Mouse (Mus musculus) megakaryocyte-erythroid progenitor cell, adult 5-6 weeks (primary cell): ENCODE measurements at regions not wholly inside any gene's neighbourhood (a gene's known extent, or its start where the extent isn't known, plus 50 kb on each side); places are given as distances from the start of the nearest gene placed in this dataset.

ENCODE experiments used
- ATAC-seq: replicated peaks from 2 replicates; pipeline ENCODE4 v1.8.0; 2016; ENCODE audit warnings: mild to moderate bottlenecking, inconsistent platforms; ENCODE audit not compliant: severe bottlenecking, poor library complexity, low FRiP score, low TSS enrichment

DNA sequence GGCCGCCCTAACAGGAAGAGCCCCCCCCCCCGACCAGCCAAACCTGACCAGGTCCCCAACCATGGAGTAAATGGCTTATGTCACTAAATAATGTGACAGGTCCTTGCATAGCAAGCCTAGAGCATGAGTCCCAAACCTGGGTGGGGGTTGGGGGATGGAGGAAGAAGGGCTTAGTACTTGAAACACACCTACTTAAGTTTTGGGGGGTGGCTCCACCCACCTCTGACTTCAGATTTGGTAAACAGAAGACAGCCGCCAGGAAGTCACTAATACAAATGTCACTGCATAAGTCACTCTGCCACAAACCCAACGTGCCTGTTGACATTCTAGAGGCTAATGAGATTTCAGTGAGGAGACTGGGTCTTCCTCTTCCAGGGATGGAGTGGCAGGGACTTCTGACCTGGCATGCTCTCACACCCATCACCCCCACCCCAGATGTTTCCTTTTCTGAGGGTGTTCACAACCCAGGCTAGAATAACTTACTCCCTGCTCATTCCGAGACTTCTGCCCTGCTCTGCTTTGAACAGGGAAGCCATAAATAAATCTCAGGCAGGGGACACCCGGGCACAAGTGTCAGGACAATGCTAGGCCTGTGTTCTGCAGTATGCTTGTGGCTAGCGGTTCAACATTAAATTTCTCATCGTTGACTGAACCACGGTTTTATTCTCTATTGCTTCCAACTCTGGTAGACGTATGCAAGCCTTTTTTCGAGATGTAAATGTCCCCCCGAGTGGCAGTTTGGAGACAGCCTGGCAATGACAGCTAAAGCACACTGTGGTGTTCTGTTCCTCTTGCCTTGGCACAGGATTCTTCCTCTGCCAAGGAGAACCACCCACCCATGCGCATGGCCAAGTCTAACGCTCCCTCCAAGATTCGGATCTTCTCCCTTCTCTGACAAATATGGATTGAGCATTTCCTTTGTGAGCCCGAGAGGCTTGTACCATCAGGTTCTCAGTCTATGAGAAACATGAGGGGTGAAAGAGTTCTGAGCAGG is 161.6 kb upstream of the Dyrk2 start:
- ATAC-seq, result no peak

DNA sequence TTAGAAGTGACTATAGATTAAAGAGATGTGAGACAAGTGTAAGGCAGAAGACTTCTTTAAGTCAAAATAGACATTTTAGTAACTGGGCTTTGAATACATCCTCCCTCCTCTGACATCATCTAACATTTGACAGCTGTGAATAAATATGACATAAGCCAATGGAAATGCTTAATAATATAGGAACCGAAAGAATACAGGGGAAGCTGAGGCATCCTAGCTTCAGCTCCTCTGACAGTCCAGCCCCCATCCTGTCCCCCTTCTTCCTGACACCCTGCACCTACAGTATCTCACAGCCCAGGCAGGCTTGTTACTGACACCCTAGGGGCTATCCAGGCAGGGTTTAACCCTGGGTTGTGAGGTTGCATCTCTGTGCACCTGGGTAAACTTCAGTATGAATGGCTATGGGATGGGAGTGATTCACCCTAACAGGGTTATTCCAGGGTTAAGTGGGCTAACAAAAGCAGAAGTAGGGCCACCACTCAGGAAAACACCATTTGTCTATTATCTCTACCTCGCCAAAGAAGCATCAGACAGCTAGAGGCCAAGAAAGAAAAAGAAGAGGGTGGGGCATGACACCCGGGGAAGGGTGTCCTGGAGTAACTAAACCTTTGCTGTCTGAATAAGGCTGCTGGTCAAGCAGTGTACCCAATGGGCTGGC is 158.6 kb upstream of the Dyrk2 start:
- ATAC-seq, result no peak

DNA sequence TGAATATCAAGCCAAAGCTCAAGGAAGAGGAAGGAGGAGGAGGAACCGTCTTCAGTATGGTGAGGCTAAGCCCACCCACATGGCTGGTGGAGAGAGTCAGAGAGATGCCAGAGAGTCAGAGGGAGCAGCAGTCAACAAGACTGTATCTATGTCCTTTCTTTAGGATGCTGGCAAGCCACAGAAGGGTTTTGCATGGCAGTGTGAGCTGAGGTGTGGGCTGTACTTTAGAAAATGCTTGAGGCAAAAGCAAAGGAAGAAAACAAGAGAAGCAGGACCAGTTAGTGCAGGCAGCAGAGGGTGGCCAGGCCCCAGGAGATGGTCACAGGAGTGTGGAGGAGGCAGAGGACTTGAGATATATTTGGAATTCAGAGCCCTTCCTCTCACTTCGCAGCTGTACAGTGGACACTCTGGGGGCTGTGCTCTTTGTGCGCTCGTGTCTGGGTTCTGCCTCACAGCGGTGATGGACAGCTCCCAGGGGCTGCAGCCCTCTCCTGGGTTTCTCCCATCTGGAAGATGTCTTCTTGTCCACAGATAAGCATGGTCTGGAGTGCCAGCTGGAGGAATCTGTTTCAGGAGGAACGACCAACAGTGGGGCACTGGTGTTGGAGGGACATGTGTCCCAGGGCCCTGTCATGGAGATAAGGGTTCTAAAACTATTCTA is 157.4 kb upstream of the Dyrk2 start:
- ATAC-seq, result no peak

DNA sequence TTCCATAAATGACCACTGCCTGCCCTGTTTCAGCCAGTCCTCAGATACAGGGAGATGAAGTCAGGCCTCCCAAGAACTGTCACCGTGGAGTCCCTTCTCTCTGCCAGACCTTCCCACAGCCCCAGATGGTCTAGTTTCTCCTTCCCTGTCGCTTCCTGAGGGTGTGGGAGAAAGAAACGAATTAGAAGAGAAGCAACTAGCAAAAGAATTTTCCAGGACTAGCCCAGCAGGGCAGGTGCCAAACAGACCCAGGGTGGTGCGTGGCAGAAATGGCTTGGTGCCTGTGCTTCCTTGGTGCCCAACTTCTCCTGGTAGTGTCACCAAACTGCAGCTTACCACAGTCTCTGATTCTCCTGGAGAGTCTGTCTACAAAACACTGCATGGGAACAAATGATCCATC is 156.3 kb upstream of the Dyrk2 start:
- no peak for ATAC-seq

DNA sequence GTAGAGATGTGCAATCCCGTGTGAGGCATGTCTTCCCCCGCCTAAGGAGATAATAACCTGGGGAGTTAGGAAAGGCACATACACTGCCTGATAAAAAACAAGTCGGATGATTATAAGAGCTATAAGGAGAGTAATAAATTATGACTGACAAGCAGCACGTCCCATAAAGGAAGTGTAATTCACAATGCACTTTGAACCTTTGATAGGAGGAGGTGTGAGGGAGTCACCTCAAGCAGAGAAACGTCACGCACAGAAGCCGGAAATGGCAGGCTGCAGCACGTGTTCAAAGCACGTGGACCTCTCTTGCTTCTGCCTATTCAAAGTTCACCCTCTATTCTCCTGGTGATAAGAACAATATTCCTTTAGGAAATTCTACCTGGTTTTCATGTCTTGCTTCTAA is 154.4 kb upstream of the Dyrk2 start:
- ATAC-seq, result no peak

DNA sequence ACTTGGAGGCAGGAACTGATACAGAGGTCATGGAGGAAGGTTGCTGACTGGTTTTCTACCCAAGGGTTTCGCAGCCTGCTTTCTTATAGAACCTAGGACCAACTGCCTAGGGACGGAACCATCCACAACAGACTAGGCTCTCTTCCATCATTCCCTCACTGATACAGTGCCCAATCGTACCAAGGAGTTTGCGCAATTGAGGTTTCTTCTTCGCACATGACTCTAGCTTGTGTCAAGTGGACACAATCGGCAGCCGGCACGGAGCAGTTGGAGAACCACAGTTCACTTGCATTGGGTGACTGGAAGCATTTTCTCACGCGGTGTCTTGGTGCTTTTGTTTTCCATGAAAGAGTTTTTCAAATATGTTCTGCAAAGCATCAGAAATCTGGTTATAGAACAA is 149.1 kb upstream of the Dyrk2 start:
- ATAC-seq, result no peak

DNA sequence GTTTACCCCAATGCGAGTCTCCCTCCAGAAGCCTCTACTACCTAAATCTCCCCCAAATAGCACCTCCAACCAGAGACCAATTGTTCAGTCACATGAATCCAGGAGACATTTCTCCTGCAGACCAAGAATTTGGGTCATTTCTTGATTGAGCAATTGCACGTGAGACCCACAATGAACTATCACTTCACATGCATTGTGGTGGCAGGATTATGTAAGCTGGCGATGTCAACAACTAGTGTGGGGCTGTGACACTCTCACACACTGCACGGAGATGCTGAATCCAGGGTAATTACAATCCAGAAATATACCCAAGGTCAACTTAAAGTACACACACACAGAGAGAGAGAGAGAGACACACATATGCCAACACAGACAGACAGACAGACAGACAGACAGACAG is 148.5 kb upstream of the Dyrk2 start:
- no peak for ATAC-seq

DNA sequence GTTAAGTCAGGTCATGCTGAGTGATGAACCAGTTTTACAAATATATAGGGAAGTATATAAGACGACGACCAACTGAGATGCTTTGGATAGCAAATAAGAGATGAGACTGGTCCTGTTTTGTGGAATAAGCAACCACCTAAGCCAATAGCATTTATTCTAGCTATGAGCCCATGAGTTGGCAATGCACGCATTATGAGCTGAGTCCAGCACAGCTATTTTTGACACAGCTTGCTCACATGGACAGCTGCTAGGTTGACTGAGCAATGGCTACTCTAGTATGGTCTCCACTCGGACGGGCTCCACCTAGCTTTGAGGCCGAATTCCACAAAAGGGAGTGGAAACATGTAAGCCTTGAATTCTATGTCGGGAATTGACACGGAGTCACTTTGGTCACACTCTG is 146.1 kb upstream of the Dyrk2 start:
- ATAC-seq, result no peak

DNA sequence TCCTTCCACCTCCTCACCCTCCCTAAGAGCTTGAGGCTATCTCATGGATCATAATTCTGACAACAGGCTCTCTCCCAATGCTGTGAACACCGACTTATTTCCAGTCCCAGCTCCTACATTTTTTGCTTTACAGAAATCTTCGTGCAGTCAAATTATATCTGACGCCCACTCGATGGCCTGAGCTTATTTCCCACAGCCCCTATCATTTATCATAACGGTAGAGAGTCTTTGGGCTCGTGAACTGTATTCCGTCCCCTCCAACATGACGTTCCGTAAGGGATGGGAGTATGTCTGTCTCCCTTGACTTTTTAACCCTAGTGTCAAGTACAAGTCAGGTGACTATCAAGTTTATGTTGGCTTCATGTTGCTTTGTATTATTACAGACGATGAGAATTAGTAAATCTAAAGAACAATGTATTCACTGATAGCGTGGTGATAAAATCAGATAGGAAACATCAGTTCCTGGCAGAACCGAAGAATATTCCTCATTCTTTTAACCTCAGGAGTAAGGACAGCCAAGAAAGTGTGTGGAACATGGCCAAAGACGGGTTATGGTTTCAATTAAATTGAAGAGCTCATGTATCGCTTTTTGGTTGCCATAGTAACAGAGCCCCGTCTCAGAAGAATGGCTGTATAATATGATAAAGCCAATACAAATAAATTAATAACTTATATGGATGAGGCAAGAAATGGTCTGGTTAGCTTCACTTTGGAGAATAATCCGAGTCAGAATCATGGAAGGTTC is 145.5 kb upstream of the Dyrk2 start:
- ATAC-seq, result no peak

DNA sequence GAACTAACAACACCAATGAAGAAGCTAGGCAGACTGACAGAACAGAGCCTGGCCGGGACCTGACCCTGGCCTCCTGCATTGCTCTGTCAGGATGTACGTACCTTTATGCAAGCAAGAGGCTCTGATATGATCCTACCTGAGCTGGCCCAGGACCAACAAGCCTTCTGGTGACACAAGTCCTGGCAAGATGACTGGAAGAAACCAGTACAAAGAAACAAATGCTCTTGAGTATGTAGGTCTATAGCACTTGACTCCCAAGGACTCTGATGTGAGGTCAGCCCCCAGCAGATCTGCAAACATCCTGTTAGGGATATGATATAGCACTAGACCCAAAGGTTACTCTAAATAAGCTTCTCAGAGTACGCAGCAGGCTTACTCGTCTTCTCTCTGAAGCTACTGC is 144.7 kb upstream of the Dyrk2 start:
- ATAC-seq, result no peak

DNA sequence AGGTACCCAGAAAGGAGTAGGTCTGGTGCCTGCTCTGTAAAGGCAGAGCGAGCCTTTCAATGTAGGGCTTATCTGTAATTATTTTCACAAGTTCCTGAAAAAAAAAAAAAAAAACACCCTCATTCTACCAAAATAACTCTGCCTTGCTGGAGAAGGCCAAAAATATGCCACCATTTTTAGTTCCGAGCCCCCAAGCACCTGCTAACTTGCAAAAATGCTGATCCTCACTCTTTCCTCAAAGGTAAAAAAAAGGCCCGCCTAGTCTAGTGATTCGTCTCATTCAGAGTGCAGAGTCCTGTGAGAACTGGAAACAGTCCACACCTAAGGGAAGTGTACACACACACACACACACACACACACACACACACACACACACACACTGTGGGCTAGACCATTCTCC is 143.7 kb upstream of the Dyrk2 start:
- ATAC-seq, result no peak

DNA sequence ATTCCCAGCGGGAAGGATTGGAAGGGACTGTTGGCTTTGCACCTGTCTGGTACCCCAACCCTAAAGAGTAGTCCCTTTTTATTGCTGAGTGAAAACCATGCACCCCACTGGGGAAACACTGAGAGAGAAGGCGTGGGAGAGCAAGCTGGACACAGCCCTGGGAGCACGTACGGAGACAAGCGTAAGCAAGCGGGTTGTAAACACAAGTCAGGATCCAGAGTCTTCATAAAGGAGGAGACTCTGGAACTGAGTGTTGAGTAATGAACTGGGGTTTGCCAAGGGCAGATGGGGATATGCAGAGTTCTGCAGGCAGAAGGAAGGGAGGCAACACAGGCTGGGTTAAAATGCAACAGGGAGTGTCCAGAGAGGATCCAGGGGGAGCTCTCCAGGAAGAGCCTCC is 141.5 kb upstream of the Dyrk2 start:
- ATAC-seq, result no peak

DNA sequence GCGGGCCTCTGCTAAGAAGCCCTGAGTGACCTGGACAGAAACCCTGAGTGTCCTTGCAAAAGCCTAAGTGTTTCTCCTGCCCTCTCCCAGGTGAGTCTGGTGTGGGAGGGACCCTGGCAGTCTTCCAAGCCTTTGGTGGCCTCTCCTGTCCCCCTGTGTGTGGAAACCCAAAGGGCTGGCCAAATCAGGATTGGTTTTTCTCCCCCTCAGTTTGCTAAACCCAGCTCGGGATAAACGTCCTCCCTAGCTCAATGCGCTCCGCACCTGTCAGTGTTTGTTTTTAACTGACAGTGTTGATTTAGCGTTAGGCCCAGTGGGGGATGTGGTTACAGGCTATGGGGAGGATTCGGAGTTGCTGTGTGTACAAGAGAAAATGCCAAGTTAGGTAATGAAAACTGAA is 140.9 kb upstream of the Dyrk2 start:
- ATAC-seq, result no peak

DNA sequence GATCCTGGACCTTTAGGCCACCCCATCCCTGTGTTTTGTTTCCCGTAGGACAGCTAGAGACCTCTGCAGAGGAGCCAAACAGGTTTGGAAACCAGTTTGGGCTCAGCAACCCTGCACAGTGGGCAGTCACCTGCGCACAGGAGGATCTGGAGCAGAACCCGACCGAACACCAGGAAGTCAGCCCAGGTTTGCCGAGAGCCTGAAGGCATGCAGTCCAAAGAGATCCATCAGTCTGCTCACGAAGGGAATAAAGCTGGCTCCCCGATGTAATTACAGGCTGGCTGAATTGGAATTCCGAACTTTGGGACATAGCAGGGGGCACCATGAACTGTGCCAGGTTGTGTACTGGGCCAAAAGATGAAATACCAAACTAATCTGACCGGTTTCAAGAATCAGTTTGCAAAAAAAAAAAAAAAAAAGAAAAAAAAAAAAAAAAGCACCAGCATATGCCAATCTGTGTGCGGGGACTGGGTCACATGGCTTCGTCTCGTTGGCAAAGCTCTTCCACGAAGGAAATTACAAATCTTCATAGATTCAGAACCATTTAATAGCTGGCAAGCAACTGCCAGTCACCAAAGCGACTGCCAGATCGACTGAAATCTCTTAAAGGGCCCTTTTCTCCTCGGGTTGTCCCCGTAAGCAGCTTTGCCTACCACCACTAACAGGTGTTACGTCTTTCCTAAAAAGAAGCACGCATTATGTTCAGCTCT is 137.0 kb upstream of the Dyrk2 start:
- no peak for ATAC-seq

DNA sequence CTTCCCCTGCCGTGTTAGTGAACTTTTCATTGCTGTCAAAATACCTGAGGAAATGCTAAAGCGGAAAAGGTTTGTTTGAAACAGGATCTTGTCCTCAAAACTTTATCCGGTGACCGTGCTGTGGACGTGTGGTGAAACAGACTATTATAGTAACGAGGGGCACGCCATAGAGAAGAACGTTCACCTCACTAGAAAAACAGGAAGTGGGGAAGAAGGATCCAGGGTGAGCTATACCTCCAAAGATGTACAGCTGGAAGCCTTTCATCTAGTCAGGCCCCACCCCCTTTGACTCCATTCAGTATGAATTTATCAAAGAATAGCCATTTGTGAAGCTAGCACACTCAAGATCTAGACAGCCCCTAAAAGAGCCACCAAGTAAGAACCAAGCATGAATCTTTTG is 135.5 kb upstream of the Dyrk2 start:
- ATAC-seq, result no peak

DNA sequence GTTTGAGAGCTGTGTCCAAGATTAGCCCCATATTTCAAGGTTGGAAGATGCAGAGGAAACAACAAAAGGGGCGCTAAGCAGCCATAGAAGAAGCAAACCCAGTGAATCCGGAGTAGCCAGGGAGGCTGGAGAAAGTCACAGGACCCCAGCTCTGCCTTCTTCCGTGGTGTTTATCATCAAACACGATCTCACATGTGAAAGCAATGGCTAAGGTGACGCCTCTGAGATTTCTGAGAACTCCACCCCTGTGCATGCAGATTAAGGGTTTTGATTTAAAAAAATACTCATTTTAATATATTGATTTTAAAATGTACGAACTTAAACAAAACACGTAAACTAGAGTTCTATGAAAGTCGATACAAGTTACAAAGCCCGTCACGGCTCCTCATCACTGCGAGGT is 134.4 kb upstream of the Dyrk2 start:
- ATAC-seq, result no peak

DNA sequence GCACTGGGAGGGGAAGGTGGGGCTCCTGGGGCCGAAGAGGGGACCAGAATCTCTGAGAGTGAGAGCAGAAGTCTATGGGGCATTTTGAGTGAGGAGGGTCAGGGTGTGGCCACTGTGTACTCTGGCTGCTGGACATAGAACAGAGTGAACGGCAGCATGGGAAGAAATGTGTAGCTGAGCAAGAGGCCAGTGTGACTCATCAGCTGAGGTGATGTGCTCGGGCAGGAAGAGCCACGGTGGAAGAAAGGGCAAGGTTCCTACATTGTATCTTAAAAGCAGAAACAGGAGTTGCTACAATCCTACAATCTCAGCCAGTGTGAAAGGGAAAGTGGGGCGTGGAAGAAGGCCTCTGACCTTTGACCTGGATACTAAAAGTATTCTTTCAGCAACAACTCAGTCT is 133.8 kb upstream of the Dyrk2 start:
- ATAC-seq, result no peak

DNA sequence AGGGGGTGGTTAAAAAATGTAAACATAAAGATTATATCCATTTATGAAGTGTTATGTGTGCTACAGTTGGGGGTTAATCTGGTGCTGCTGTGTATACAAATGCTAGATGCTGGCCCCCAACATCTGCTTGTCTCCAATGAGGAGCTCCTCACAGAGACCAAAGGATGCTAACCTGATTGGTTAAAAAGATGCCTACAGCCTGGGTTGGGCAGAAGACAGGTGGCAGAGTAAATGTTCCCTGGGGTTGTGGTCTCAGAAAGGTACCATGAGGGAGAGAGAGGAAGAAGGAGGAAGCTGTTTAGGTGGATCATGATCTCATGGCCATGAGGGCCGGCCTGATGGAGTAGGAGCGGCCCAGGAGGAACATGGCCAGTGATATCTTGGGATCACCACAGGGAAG is 133.0 kb upstream of the Dyrk2 start:
- ATAC-seq, result no peak

DNA sequence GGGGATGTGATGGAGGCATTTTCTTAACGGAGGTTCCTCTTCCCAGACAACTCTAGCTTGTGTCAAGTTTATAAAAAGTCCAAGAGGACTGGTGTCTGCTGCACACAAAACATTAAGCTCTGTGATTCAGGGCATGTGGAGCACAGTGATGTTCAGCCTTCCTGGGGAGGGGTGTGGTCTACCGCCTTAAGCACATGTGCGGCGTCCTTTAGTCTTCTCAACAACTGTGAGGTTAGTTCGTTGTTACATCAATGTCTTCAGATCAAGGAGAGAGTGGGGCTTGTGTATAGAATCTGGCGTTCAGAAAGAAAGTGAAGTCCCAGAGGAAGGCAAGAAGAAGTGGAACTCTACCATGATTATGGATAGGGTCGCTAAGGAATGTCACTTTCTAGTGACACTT is 131.9 kb upstream of the Dyrk2 start:
- ATAC-seq, result no peak
